Mouse (Mus musculus): ENCODE measurements around the gene Rgs7bp. TPM values are rescaled to one million over a fixed set of nuclear protein-coding genes. Genes with fewer than 3 reads are reported as not detected.

Rgs7bp gene
- polyA plus RNA-seq, 1 experiment from 2014 or later = 1.6 TPM

- H3K4me1 ChIP-seq (replicated peaks; ENCODE audit: control insufficient read depth, insufficient read depth, low read length) = no peaks in the 10 kb centered on the region
- H3K36me3 ChIP-seq (ENCODE audit: control insufficient read depth, insufficient read depth, low read length) = no peaks in the 10 kb centered on the region
- 89% methylated on average over 7 of the region's 7 CpGs for WGBS
- H3K4me3 ChIP-seq (ENCODE audit: low read depth, low read length) = no peak overlapping the region
- ATAC-seq (ENCODE audit: low FRiP score) (no peak), DNase-seq (ENCODE audit: low spot score) (no peak)
- no peak overlapping the region for H3K9ac ChIP-seq (ENCODE audit: low read depth, low read length)
- no peaks in the 10 kb centered on the region for H3K27me3 ChIP-seq (ENCODE audit: control insufficient read depth, insufficient read depth, low read length)
- no peak overlapping the region for H3K27ac ChIP-seq (ENCODE audit: low read depth, low read length)
- no peaks in the 10 kb centered on the region for H3K9me3 ChIP-seq (ENCODE audit: control insufficient read depth, low read length)
- H3K4me2 ChIP-seq (replicated peaks; ENCODE audit: low read depth, low read length) = no peak overlapping the region
Measured at GRCm38 (mm10) chr13:104962166-104962565, 92.6 kb downstream of the Rgs7bp start.

GRCm38 (mm10) chr13:104960951-104961715 is 93.6 kb downstream of the Rgs7bp start:
- WGBS = 87% methylated on average over 14 of the region's 14 CpGs

GRCm38 (mm10) chr13:104960206-104960928 is 94.4 kb downstream of the Rgs7bp start:
- Histone ChIP-seq H3K4me3 (ENCODE audit: low read depth, low read length) (no peak overlapping the region), H3K9me3 (ENCODE audit: control insufficient read depth, low read length) (no peaks in the 10 kb centered on the region), H3K9ac (ENCODE audit: low read depth, low read length) (no peak overlapping the region), H3K4me1 (replicated peaks; ENCODE audit: control insufficient read depth, insufficient read depth, low read length) (no peaks in the 10 kb centered on the region), H3K4me2 (replicated peaks; ENCODE audit: low read depth, low read length) (no peak overlapping the region), H3K27ac (ENCODE audit: low read depth, low read length) (no peak overlapping the region), H3K36me3 (ENCODE audit: control insufficient read depth, insufficient read depth, low read length) (no peaks in the 10 kb centered on the region), H3K27me3 (ENCODE audit: control insufficient read depth, insufficient read depth, low read length) (no peaks in the 10 kb centered on the region)
- 78% methylated on average over 7 of the region's 7 CpGs for WGBS
- DNase-seq (ENCODE audit: low spot score) (no peak), ATAC-seq (ENCODE audit: low FRiP score) (peak; percentile 45; the same call in 1 of the 2 replicates)

More at GRCm38 (mm10) chr13:104960951-104961715, 93.6 kb downstream of the Rgs7bp start:
- no peak overlapping the region for H3K4me2 ChIP-seq (replicated peaks; ENCODE audit: low read depth, low read length)
- DNase-seq (ENCODE audit: low spot score) = no peak
- no peak overlapping the region for H3K4me3 ChIP-seq (ENCODE audit: low read depth, low read length)
- no peak overlapping the region for H3K27ac ChIP-seq (ENCODE audit: low read depth, low read length)
- no peaks in the 10 kb centered on the region for H3K9me3 ChIP-seq (ENCODE audit: control insufficient read depth, low read length)
- no peaks in the 10 kb centered on the region for H3K4me1 ChIP-seq (replicated peaks; ENCODE audit: control insufficient read depth, insufficient read depth, low read length)
- no peaks in the 10 kb centered on the region for H3K36me3 ChIP-seq (ENCODE audit: control insufficient read depth, insufficient read depth, low read length)
- no peaks in the 10 kb centered on the region for H3K27me3 ChIP-seq (ENCODE audit: control insufficient read depth, insufficient read depth, low read length)
- ATAC-seq (ENCODE audit: low FRiP score) = no peak
- no peak overlapping the region for H3K9ac ChIP-seq (ENCODE audit: low read depth, low read length)

- Histone ChIP-seq H3K9me3 (ENCODE audit: control insufficient read depth, low read length) (no peaks in the 10 kb centered on the region), H3K4me2 (replicated peaks; ENCODE audit: low read depth, low read length) (no peak overlapping the region), H3K27me3 (ENCODE audit: control insufficient read depth, insufficient read depth, low read length) (no peaks in the 10 kb centered on the region), H3K9ac (ENCODE audit: low read depth, low read length) (no peak overlapping the region), H3K4me3 (ENCODE audit: low read depth, low read length) (no peak overlapping the region), H3K4me1 (replicated peaks; ENCODE audit: control insufficient read depth, insufficient read depth, low read length) (no peaks in the 10 kb centered on the region), H3K27ac (ENCODE audit: low read depth, low read length) (no peak overlapping the region), H3K36me3 (ENCODE audit: control insufficient read depth, insufficient read depth, low read length) (no peaks in the 10 kb centered on the region)
- ATAC-seq (ENCODE audit: low FRiP score) = no peak
- WGBS = 86% methylated on average over 4 of the region's 4 CpGs
- no peak for DNase-seq (ENCODE audit: low spot score)
Measured at GRCm38 (mm10) chr13:104959733-104960132, 95.0 kb downstream of the Rgs7bp start.

- peak; percentile 90 for DNase-seq (ENCODE audit: low spot score)
- Histone ChIP-seq H3K4me3 (ENCODE audit: low read depth, low read length) (no peak overlapping the region), H3K9ac (ENCODE audit: low read depth, low read length) (no peak overlapping the region), H3K27ac (ENCODE audit: low read depth, low read length) (no peak overlapping the region), H3K36me3 (ENCODE audit: control insufficient read depth, insufficient read depth, low read length) (no peaks in the 10 kb centered on the region), H3K4me2 (replicated peaks; ENCODE audit: low read depth, low read length) (no peak overlapping the region), H3K9me3 (ENCODE audit: control insufficient read depth, low read length) (no peaks in the 10 kb centered on the region), H3K4me1 (replicated peaks; ENCODE audit: control insufficient read depth, insufficient read depth, low read length) (no peaks in the 10 kb centered on the region), H3K27me3 (ENCODE audit: control insufficient read depth, insufficient read depth, low read length) (no peaks in the 10 kb centered on the region)
- under 1% methylated on average over 7 of the region's 7 CpGs for WGBS
- peak; percentile 89 for ATAC-seq (ENCODE audit: low FRiP score)
Measured at GRCm38 (mm10) chr13:104947958-104948357, 106.8 kb downstream of the Rgs7bp start.

GRCm38 (mm10) chr13:104940483-104940882 is 114.2 kb downstream of the Rgs7bp start:
- ATAC-seq (ENCODE audit: low FRiP score) (no peak), DNase-seq (ENCODE audit: low spot score) (no peak)
- no peaks in the 10 kb centered on the region for H3K9me3 ChIP-seq (ENCODE audit: control insufficient read depth, low read length)
- no peak overlapping the region for H3K9ac ChIP-seq (ENCODE audit: low read depth, low read length)
- no peaks in the 10 kb centered on the region for H3K36me3 ChIP-seq (ENCODE audit: control insufficient read depth, insufficient read depth, low read length)
- no peak overlapping the region for H3K4me2 ChIP-seq (replicated peaks; ENCODE audit: low read depth, low read length)
- no peaks in the 10 kb centered on the region for H3K27me3 ChIP-seq (ENCODE audit: control insufficient read depth, insufficient read depth, low read length)
- no peak overlapping the region for H3K4me3 ChIP-seq (ENCODE audit: low read depth, low read length)
- H3K27ac ChIP-seq (ENCODE audit: low read depth, low read length) = no peak overlapping the region
- WGBS = 94% methylated on average over 8 of the region's 8 CpGs
- H3K4me1 ChIP-seq (replicated peaks; ENCODE audit: control insufficient read depth, insufficient read depth, low read length) = no peaks in the 10 kb centered on the region

GRCm38 (mm10) chr13:104939856-104940255 is 114.9 kb downstream of the Rgs7bp start:
- Histone ChIP-seq H3K9me3 (ENCODE audit: control insufficient read depth, low read length) (no peaks in the 10 kb centered on the region), H3K9ac (ENCODE audit: low read depth, low read length) (no peak overlapping the region), H3K4me3 (ENCODE audit: low read depth, low read length) (no peak overlapping the region), H3K4me1 (replicated peaks; ENCODE audit: control insufficient read depth, insufficient read depth, low read length) (no peaks in the 10 kb centered on the region), H3K4me2 (replicated peaks; ENCODE audit: low read depth, low read length) (no peak overlapping the region), H3K27ac (ENCODE audit: low read depth, low read length) (no peak overlapping the region), H3K27me3 (ENCODE audit: control insufficient read depth, insufficient read depth, low read length) (no peaks in the 10 kb centered on the region), H3K36me3 (ENCODE audit: control insufficient read depth, insufficient read depth, low read length) (no peaks in the 10 kb centered on the region)
- DNase-seq (ENCODE audit: low spot score) (peak; percentile 77), ATAC-seq (ENCODE audit: low FRiP score) (no peak)
- WGBS = 7% methylated on average over 4 of the region's 4 CpGs

- Histone ChIP-seq H3K4me3 (ENCODE audit: low read depth, low read length) (no peak overlapping the region), H3K36me3 (ENCODE audit: control insufficient read depth, insufficient read depth, low read length) (no peaks in the 10 kb centered on the region), H3K4me1 (replicated peaks; ENCODE audit: control insufficient read depth, insufficient read depth, low read length) (no peaks in the 10 kb centered on the region), H3K27me3 (ENCODE audit: control insufficient read depth, insufficient read depth, low read length) (no peaks in the 10 kb centered on the region), H3K27ac (ENCODE audit: low read depth, low read length) (no peak overlapping the region), H3K9ac (ENCODE audit: low read depth, low read length) (no peak overlapping the region), H3K9me3 (ENCODE audit: control insufficient read depth, low read length) (no peaks in the 10 kb centered on the region), H3K4me2 (replicated peaks; ENCODE audit: low read depth, low read length) (no peak overlapping the region)
- ATAC-seq (ENCODE audit: low FRiP score) (no peak), DNase-seq (ENCODE audit: low spot score) (no peak)
- 70% methylated on average over 13 of the region's 13 CpGs for WGBS
Measured at GRCm38 (mm10) chr13:104938966-104939593, 115.7 kb downstream of the Rgs7bp start.

All from hindbrain, embryonic 11.5 days (tissue).